Mouse (Mus musculus): ENCODE data around the gene Dcp1b. TPM values are rescaled to one million over a fixed set of nuclear protein-coding genes. Genes with fewer than 3 reads are reported as not detected.

Dcp1b gene
- total RNA-seq, 1 experiment from 2014 or later: 15.7 TPM

DNA sequence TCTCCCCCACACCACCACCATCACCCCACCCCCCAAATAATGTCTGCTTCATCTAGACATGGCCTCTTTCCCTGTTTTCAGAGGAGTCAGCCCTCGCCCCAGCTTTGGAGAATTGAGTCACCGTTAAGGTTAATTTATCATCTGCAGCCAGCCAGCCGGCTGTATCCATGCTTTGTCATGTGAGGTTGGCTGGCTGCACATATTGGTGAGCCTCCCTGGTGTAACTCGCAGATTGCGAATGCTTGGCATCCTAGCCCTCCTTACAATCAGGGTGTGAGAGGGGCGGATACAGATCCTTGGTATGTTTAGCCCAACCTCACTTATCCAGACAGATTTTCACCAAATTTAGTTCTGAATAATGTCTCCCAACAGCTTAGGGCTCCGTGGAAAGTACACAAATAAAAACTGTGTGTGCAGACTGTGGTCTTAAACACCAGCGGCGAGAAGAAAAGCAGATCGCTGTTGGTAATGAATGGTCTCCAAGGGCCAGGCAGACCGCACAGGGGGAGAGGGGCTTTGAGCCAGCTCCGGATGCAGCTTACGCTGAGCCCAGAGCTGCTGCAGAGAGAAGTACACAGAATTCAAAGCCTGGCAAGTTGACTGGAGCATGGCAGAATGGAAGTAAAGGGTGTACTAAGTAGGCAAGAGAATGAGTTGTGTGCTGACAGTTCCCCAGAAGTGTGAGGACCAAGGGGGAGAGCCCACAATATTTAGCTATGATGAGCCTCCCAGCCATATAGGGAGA is 49.6 kb downstream of the Dcp1b start:
- no peak for ATAC-seq (ENCODE audit: extremely low read depth, insufficient number of reproducible peaks, low FRiP score, poor library complexity, severe bottlenecking)

DNA sequence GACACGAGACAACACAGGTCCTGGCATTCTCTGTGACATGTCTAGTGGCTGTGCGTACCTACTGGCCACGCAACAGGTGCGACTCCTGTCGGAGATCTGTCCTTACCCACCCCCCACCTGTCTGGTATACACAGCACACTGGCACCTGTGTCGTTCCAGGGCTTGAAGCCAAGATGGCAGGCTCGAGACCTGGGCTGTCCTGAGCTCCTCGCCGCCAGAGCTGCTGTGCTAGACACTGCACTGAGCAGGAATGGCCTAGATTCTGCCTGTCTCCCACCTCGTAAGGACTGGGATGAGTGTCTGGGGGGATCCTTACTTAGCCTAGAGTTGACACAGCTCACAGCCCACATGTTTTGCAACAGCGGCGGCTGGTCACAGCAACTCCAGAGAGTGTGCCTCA is 50.2 kb downstream of the Dcp1b start:
- no peak for ATAC-seq (ENCODE audit: extremely low read depth, insufficient number of reproducible peaks, low FRiP score, poor library complexity, severe bottlenecking)

DNA sequence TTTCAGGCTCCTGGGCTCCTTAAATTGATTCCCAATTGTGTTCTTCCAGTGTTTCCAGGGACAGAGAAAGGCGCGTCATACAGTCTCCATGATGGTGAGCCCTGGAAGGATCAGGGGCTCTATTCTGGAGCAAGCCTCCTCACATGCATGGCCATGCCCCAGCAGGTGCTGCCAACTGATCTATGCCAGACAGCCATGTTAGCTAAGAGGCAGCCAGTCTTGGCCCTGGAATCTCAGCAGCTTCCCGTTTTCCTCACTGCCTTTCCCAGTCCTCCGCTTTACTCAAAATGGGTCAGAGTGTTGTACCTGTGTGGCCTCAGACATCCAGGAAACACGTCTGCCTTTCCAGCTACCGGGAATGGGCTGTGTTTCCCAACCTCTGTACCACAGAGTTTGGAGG is 50.7 kb downstream of the Dcp1b start:
- ATAC-seq (ENCODE audit: extremely low read depth, insufficient number of reproducible peaks, low FRiP score, poor library complexity, severe bottlenecking): no peak

DNA sequence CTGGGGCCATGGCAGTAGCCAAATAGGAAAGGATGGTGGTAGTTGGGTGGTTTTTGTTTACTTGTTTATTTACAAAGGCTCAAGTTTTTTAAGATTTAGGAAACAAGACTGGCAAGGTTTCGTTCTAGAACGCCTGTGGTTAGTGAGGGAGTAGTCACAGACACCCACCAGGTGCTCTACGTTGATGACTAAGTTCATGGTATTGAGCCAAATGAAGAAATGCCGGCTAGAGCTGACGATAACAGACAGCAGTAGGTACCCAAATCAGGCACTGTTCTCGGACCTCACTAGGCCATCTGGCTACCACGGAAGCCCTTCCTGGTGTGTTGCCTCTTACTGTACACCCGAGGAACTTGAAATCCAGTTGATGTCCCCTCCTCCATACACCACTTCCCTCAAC is 51.9 kb downstream of the Dcp1b start:
- no peak for ATAC-seq (ENCODE audit: extremely low read depth, insufficient number of reproducible peaks, low FRiP score, poor library complexity, severe bottlenecking)

DNA sequence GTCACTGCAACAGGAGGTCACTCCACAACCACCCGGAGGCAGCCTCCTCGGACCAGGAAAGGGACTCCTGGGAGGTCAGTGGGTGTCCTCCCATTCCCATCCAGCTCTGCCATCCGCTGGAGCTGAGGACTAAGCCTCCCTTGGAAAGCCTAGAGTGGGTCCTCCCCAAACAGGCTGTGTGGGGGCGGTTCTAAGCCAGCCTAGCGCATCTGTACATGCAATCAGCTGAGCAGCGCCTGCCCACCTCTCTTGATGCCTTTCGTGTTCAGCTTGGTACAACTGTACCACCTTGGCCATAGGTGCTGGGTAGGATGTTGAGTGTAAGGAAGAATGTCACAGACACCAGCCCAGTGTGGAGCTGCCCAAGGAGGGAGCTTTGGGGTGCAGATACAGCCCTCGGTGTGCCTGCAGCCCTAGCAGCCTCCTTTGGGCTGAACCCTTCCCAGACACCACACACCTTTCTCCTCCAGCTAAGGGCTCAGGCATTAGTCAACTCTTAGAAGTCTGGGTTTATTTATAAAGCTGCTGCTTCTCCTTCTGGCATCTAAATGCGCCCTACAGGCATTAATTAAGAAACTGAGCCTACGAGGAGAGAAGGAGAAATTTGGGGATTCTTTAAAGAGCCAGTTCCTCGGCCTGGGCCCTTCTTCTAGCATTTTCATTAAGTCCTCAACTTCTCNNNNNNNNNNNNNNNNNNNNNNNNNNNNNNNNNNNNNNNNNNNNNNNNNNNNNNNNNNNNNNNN is 54.0 kb downstream of the Dcp1b start:
- no peak for ATAC-seq (ENCODE audit: extremely low read depth, insufficient number of reproducible peaks, low FRiP score, poor library complexity, severe bottlenecking)

DNA sequence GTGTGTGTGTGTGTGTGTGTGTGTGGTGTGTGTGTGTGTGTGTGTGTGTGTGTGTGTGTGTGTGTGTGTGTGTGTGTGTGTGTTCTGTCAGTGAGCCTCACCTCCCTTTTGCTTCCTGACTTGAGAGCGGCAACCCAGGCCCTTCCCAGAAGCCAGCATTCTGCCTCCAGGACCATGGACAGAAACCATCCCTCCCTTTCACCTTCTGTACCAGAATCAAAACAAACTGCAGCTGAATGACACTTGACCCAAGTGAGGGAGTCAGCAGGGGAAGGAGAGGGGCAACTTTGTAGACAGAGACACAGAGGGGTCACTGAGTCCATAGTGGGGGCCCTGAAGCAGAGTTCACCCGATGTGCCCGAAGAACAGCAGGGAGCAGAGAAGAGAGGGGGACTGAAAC is 58.0 kb downstream of the Dcp1b start:
- no peak for ATAC-seq (ENCODE audit: extremely low read depth, insufficient number of reproducible peaks, low FRiP score, poor library complexity, severe bottlenecking)

DNA sequence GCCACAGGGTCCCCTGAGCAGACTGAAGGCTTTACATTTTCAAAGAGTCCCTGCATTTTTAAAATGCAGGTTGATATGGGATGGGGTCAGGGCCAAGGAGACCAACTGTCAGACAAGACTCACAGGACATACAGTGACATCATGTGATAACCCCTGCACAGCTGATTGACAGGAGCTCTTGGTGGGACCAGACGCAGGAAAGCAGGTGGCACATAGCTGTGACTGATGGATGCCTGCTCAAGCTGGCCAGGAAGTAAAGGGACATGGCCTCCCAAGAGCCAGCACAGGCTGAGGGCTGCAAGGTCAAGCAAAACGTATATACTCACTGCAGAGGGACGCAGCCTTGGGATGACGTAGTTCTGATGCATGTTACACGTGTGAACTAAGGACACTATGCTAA is 60.4 kb downstream of the Dcp1b start:
- ATAC-seq (ENCODE audit: extremely low read depth, insufficient number of reproducible peaks, low FRiP score, poor library complexity, severe bottlenecking): no peak

DNA sequence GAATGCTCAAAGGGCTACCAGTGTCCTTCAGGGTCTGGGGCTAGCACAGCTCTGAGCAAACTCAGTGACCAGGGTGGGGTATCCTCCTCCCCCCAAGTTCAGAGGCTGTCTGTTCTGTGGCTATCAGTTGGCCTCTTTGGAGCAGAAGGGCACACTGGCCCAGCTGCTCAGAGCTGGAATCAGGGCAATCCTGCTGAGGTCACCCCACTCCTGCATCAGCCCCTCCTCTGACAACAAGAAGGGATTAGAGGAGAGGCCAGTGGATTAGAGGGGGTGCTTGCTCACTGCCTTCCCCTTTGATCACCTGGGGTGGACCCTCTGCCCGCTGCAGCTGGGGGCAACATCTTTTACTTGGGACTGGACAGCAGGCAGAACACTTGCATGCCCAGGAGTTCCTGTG is 61.2 kb downstream of the Dcp1b start, which contains the start of gene Cacna2d4:
Gene Cacna2d4, plus strand, starts transcription at position 286 of the 400 bp plus-strand sequence.
- no peak for ATAC-seq (ENCODE audit: extremely low read depth, insufficient number of reproducible peaks, low FRiP score, poor library complexity, severe bottlenecking)

DNA sequence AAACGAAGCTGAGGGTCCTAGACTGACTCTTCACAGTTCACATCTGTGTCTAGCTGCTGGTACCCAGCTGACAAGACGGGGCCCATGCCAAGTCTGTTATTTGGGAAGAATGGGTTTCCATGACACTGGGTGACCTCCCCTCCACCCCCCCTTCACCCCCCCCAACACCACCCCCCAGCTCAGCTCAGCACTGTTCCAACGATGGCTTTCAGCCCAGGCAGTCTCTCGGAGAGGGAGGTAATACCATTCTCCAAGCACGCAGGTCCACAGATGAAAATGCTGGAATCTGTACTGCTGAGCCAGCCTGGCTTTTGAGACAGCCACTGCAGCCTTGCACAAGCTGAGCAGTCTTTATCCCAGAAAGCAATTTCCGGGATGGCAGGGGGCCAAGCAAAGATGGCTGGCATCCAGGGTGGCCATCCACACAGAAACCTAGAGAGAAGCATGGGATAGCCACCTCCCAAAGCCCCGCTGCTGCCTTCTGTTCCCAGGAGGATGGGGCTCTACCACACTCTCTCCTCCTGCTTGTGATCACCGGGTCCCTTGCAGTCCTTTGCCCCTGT is 62.5 kb downstream of the Dcp1b start:
- no peak for ATAC-seq (ENCODE audit: extremely low read depth, insufficient number of reproducible peaks, low FRiP score, poor library complexity, severe bottlenecking)

DNA sequence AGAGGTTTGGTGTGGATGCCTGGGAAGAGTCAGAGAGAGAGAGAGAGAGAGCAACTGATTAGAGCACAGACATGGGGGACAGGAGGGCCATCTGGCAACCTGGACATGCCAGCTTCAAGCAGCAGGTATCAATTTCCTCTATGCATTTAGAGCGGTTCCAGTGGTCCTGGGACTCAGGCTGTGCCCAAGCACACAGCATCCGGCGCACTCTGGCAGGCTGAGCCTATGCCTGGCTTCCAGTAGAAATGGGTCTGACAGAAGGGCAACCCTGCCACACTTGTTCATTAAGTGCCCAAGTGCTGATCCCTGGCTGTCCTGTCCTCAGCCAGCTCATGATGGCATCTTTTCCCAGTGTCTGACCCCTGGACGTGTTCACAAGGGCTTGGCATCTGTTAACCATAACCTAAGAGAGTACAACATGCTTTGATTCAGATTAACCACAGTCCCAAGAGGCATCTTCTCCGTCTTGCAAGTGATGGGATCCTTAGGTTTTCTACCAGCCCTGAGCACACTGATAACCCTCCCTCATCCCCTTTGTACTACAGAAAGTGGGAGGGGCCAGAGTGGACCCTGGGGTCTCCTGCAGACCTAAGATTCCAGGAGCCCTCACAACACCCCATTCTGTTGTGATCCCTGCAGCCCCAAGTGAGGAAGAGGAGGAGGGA is 64.4 kb downstream of the Dcp1b start:
- ATAC-seq (ENCODE audit: extremely low read depth, insufficient number of reproducible peaks, low FRiP score, poor library complexity, severe bottlenecking): no peak

DNA sequence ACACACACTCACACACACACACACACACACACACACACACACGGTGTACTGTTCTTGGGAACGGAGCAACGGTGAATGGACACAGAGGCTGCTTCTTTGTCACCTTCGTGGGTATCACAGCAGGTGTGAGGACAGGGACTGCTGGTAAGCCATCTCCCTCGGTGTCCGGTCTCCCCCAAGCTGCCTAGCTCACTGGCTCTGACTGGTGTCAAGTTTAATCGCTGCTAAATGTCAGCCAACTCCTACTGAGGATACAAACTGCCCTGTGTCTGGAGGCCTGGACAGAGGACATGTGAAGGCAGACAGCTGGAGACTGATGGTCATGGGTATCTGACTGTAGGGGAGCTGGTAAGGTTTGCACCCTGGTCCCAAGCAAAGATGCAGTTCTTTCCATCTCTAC is 65.2 kb downstream of the Dcp1b start:
- ATAC-seq (ENCODE audit: extremely low read depth, insufficient number of reproducible peaks, low FRiP score, poor library complexity, severe bottlenecking): no peak

DNA sequence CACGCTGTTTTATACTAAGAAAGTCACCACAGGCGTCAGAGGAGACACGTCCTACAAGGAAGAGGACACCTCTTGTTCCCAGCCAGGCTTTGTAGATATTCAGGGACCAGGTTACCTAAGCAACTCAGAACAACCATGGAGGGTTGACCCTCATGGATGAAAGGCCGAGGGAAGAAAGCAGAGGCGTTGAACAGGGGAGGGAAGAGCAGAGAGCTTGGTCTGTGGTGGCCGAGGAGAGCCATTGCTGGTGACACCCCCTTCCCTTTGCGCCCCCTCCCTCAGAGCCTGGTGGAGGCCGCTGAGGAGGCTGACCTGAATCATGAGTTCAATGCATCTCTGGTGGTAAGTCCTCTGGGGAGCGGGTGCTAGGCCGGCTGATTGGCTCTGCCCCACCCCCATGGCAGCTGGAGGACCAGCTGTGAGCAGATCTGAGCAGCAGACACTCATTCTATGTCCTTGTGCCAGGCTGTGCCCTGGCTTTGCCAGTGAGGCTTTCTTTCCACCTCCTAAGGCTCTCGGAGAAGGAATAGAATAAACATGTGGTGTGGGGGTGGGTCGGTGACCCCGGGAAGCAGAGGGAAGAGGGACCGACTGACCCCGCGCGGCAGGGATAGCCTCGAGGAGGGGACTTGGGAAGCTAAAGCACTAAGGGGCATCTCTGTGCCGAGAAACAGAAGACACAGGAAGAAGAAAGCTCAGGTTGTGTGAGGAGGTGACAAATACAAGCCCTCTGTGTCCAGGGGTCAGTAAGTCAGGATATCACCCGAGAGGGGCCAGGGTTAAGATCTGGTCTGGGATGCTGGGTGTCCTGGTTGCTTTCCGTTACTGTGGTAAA is 66.0 kb downstream of the Dcp1b start:
- no peak for ATAC-seq (ENCODE audit: extremely low read depth, insufficient number of reproducible peaks, low FRiP score, poor library complexity, severe bottlenecking)

DNA sequence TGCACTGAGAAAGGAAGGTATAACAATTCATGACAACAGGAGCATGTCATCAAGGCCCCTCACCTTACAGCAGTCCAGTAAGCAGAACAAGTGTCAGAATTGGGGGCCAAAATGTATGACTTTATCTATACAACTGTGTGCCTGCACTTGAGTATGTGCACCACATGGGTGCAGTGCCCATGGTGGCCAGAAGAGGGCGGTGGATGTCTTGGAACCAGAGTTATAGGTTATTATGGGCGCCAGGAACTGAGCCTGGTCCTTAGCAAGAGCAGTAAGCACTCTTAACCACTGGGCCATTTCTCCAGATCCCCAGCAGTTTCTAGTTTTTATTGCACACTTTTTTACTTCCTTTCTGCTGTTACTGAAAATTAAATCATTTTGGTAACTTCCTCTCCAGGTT is 71.0 kb downstream of the Dcp1b start:
- no peak for ATAC-seq (ENCODE audit: extremely low read depth, insufficient number of reproducible peaks, low FRiP score, poor library complexity, severe bottlenecking)

DNA sequence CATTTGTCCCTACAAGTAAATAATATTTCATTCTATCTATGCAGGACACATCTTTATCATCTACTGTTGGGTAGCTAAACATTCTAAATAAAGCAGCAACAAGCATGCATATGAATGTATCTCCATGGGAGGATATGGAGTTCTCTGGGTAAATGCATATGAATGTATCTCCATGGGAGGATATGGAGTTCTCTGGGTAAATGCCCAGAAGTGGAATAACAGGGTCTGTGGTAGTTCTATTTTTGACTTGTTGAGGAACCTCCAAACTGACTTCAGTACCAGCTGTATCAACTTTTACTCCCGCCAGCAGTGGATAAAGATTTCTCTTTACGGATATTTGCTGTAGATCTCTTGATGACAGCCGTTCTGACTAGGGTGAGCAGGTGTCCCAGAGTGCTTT is 73.5 kb downstream of the Dcp1b start:
- ATAC-seq (ENCODE audit: extremely low read depth, insufficient number of reproducible peaks, low FRiP score, poor library complexity, severe bottlenecking): no peak

DNA sequence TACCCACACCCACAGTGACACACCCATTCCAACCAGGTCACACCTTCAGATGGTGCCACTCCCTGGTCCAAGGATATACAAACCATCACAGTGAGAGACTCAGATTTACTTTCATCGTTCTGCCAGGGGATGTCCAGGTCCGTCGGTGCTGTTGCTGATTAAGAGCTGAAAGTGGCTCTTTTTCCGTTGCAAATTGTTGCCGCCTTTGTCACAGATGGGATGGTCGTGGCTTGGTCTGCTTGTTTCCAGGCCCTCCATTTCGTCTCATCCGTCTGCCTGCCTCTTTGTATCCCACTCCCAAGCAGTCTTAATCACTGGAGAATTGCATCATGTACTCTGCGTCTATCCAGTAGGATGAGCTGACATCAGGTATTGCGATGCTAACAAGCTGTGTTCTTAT is 74.7 kb downstream of the Dcp1b start:
- ATAC-seq (ENCODE audit: extremely low read depth, insufficient number of reproducible peaks, low FRiP score, poor library complexity, severe bottlenecking): no peak

DNA sequence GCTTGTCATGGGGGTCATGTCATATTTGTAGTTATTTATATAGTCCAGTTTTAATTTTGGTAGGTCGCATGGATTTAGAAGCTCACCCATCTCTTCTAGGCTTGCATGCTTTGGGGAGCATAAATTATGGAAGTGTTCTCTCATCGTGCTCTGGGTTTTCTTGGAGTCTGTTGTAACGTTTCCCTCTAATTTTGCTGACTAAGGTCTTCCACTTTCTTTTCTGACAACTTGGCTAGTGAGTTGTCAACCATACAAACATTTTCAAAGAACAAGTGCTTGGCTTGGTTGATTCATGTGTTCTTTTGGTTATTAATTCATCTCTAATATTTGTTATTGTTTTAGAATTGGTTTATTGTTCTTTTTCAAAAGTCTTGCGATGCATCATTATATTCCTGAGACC is 76.7 kb downstream of the Dcp1b start:
- no peak for ATAC-seq (ENCODE audit: extremely low read depth, insufficient number of reproducible peaks, low FRiP score, poor library complexity, severe bottlenecking)
